Mouse (Mus musculus): ENCODE data around the gene Ccdc73. TPM values are rescaled to one million over a fixed set of nuclear protein-coding genes. Genes with fewer than 3 reads are reported as not detected.

The Ccdc73 gene
- 17.9 TPM for polyA plus RNA-seq (2014; fragmentation: Illumina TruSeq; extraction: RNeasy Lipid Tissue Mini Kit (QIAGEN cat#74804); ENCODE audit: low replicate concordance)

DNA sequence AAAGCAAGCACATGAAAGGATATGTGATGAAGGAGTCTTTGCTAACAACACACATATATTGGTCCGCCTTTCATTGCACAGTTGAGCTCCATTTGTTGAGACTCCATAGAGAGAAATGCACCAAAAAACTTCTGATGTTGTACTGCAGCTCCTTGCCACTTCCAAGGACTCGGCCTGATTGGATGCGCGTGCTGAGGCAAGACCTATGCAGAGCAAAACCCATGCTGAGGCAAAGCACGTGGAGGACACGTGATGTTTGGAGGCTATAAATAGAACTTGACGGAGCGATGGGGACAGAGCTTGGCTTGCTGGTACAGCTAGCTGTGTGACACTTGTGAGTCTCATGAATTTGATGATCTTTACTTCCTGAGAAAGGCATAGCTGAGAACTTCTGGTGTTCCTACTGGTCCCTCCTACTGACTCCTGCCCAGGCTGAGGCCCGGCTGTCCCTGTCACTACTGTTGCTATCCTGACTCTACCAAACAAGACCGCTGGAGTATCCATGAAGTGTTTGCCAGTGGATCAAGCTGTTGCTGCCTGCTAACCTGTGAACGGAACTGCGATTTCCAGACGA, at the start of gene Ccdc73:
Gene Ccdc73, plus strand, starts transcription at position 524 of the 574 bp plus-strand sequence.

DNA sequence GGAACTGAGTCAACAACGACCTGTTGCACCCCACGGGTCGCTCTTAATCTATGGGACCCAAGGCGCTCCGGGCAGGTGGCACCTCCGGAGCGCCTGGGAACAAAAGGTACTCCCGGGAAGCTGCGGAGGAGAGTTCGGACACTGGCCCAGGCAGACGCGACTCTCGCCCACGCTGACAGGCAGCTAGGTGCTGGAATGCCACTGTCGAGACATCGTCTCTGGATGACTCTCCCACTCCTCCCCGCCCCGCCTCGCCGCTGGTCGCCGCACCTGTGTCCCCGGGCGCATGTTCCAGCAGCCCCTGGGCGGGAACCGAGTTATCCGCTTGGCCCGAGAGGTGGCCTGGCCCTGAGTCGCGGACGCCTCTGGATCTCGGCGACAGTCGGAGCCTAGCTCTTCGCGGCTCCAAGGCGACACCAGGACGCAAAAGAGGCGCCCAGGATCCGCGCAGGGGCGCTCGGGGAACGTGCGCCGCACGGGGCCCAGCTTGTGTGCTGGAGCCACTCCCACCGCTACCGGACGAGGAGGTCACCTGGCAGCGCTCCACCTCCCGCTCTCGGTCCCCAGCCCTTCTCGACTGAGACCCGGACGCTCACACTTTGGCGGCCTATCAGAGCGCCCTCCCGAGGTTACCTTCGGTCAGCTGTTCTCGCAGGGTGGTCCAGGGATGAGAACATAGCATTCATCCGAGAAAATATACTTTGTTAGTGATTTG, 18.2 kb upstream of the Ccdc73 start, which contains the start of gene Prrg4:
Gene Prrg4, minus strand, starts transcription at position 601 of the 715 bp plus-strand sequence.

DNA sequence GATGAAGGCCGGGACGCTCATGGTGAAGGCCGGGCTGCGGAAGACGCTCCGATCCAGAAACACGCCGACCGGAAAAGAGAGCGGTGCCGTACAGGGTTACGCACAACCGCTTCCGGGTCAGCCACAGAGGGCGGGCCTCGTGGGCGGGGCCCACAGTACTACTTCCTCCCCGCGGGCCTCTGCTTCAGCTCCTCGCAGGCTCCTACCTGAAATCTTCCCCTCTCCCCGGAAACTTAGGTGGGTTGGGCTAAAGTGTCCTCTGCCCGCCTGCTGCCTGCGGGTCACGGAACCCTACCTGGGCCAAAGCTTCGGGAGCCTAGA, 149.3 kb downstream of the Ccdc73 start, which contains the start of gene Eif3m:
Gene Eif3m, minus strand, starts transcription at position 114 of the 321 bp plus-strand sequence.

Other genes with a start within 250 kb of the Ccdc73 start
- gene Tcp11l1, start 155.6 kb upstream of the Ccdc73 start, polyA plus RNA-seq (2014; fragmentation: Illumina TruSeq; extraction: RNeasy Lipid Tissue Mini Kit (QIAGEN cat#74804); ENCODE audit: low replicate concordance), result 3.0 TPM
- not detected for gene Pin1rt1, start 151.4 kb upstream of the Ccdc73 start, polyA plus RNA-seq (2014; fragmentation: Illumina TruSeq; extraction: RNeasy Lipid Tissue Mini Kit (QIAGEN cat#74804); ENCODE audit: low replicate concordance)
- gene Depdc7, start 124.9 kb upstream of the Ccdc73 start, polyA plus RNA-seq (2014; fragmentation: Illumina TruSeq; extraction: RNeasy Lipid Tissue Mini Kit (QIAGEN cat#74804); ENCODE audit: low replicate concordance), result 97.0 TPM
- 16.7 TPM for gene Qser1, start 51.0 kb upstream of the Ccdc73 start, polyA plus RNA-seq (2014; fragmentation: Illumina TruSeq; extraction: RNeasy Lipid Tissue Mini Kit (QIAGEN cat#74804); ENCODE audit: low replicate concordance)
- gene Prrg4, start 17.9 kb upstream of the Ccdc73 start, polyA plus RNA-seq (2014; fragmentation: Illumina TruSeq; extraction: RNeasy Lipid Tissue Mini Kit (QIAGEN cat#74804); ENCODE audit: low replicate concordance), result 2.6 TPM
- gene Eif3m, start 149.3 kb downstream of the Ccdc73 start, polyA plus RNA-seq (2014; fragmentation: Illumina TruSeq; extraction: RNeasy Lipid Tissue Mini Kit (QIAGEN cat#74804); ENCODE audit: low replicate concordance), result 314 TPM
- gene Gm11060, start 224.2 kb downstream of the Ccdc73 start, polyA plus RNA-seq (2014; fragmentation: Illumina TruSeq; extraction: RNeasy Lipid Tissue Mini Kit (QIAGEN cat#74804); ENCODE audit: low replicate concordance), result not detected

All from small intestine, adult 10 weeks (tissue).